Mouse (Mus musculus) forebrain, embryonic 16.5 days (tissue): ENCODE results near the gene Dpysl4. TPM values are rescaled to one million over a fixed set of nuclear protein-coding genes. Genes with fewer than 3 reads are reported as not detected.

Experiments
- ATAC-seq: fragments of 200-750 bp; cut with Nextera tagmentation; 2 replicates; pipeline ENCODE4 v1.8.0; 2017; ENCODE audit warnings: mild to moderate bottlenecking, moderate library complexity
- H3K27ac ChIP-seq: fragments of 300-500 bp; sonication (generic); 2 replicates; pipeline ENCODE4 v1.5.1; 2014; ENCODE audit warnings: low read length, control low read depth
- H3K27me3 ChIP-seq: fragments of 300-500 bp; sonication (generic); replicated peaks from 2 replicates; pipeline ENCODE4 v1.6.1; 2014; ENCODE audit warnings: low read length; ENCODE audit not compliant: control insufficient read depth, insufficient read depth
- H3K36me3 ChIP-seq: fragments of 300-500 bp; sonication (generic); 2 replicates; pipeline ENCODE4 v1.6.1; 2014; ENCODE audit not compliant: control insufficient read depth, insufficient read depth
- H3K4me1 ChIP-seq: fragments of 300-500 bp; sonication (generic); replicated peaks from 2 replicates; pipeline ENCODE4 v1.6.1; 2014; ENCODE audit warnings: low read length; ENCODE audit not compliant: control insufficient read depth, insufficient read depth
- H3K4me2 ChIP-seq: fragments of 300-500 bp; sonication (generic); 2 replicates; pipeline ENCODE4 v1.6.1; 2014; ENCODE audit warnings: mild to moderate bottlenecking, low read length, control low read depth
- H3K4me3 ChIP-seq: fragments of 300-500 bp; sonication (generic); replicated peaks from 2 replicates; pipeline ENCODE4 v1.5.1; 2014; ENCODE audit warnings: mild to moderate bottlenecking, low read length, control low read depth
- H3K9ac ChIP-seq: fragments of 300-500 bp; sonication (generic); replicated peaks from 2 replicates; pipeline ENCODE4 v1.6.1; 2014; ENCODE audit warnings: low read depth, low read length, control low read depth
- H3K9me3 ChIP-seq: fragments of 300-500 bp; sonication (generic); 2 replicates; pipeline ENCODE4 v1.6.1; 2016; ENCODE audit warnings: low read length; ENCODE audit not compliant: control insufficient read depth
- WGBS: fragments of 180-500 bp; shearing (Covaris S2); extraction: QIAGEN DNeasy Blood & Tissue Kit; methylation state at CpG from one replicate; pipeline ENCODE4 v1.1.7; 2014; 5-methylcytosine and 5-hydroxymethylcytosine counted together
- polyA plus RNA-seq: library from polyadenylated mRNA; unstranded; fragments of >200 nt; fragmentation: Nextera tagmentation; extraction: Ambion mirVana; gene quantifications from 2 replicates; pipeline ENCODE4 v1.2.1, GENCODE M21; 2015

The Dpysl4 gene
- polyA plus RNA-seq, 1 experiment from 2014 or later: 122 TPM

GRCm38 (mm10) chr7:139151116-139151515, 65.3 kb downstream of the Dpysl4 start:
- ATAC-seq: peak; percentile 97
- no peaks in the 10 kb centered on the region for H3K27me3 ChIP-seq
- WGBS: 30% methylated on average over 10 of the region's 10 CpGs

More at GRCm38 (mm10) chr7:139151116-139151515, 65.3 kb downstream of the Dpysl4 start:
- Histone ChIP-seq H3K27ac (no peak overlapping the region), H3K4me2 (peak overlapping the region; percentile 37), H3K36me3 (no peaks in the 10 kb centered on the region), H3K9me3 (no peaks in the 10 kb centered on the region), H3K9ac (peak overlapping the region; percentile 19; the same call in 1 of the 2 replicates), H3K4me3 (no peak overlapping the region), H3K4me1 (peaks cover 9% of the 10 kb centered on the region)

Other genes with a start within 250 kb of the Dpysl4 start
- gene Ppp2r2d, start 239.9 kb upstream of the Dpysl4 start, polyA plus RNA-seq: 72.2 and 73.0 TPM in 2 replicates
- gene Mapk1ip1, start 239.7 kb upstream of the Dpysl4 start, polyA plus RNA-seq: 35.0 and 37.6 TPM in 2 replicates
- gene Bnip3, start 176.5 kb upstream of the Dpysl4 start, polyA plus RNA-seq: 88.9 and 97.8 TPM in 2 replicates
- gene Jakmip3, start 145.3 kb upstream of the Dpysl4 start, polyA plus RNA-seq: 8.4 and 10.6 TPM in 2 replicates
- 3.6 and 4.6 TPM in 2 replicates for gene Lrrc27, start 127.0 kb downstream of the Dpysl4 start, polyA plus RNA-seq
- 1.3 and 2.3 TPM in 2 replicates for gene Stk32c, start 127.3 kb downstream of the Dpysl4 start, polyA plus RNA-seq
- gene Pwwp2b, start 162.5 kb downstream of the Dpysl4 start, polyA plus RNA-seq: 5.9 and 7.7 TPM in 2 replicates